Mouse (Mus musculus) stomach, embryonic 14.5 days (tissue): ENCODE data around the gene Bbs4. TPM values are rescaled to one million over a fixed set of nuclear protein-coding genes. Genes with fewer than 3 reads are reported as not detected.

Experiments
- ATAC-seq: fragments of 200-750 bp; cut with Nextera tagmentation; 2 replicates; pipeline ENCODE4 v1.8.0; 2017; ENCODE audit warnings: low read depth, moderate TSS enrichment; ENCODE audit not compliant: insufficient number of reproducible peaks, insufficient read depth, low FRiP score
- H3K27ac ChIP-seq: fragments of 300-500 bp; sonication (generic); 2 replicates; pipeline ENCODE4 v1.5.1; 2014; ENCODE audit warnings: mild to moderate bottlenecking, low read length, moderate library complexity, mixed read lengths
- H3K27me3 ChIP-seq: fragments of 300-500 bp; sonication (generic); 2 replicates; pipeline ENCODE4 v1.6.1; 2014; ENCODE audit warnings: low read length, control low read depth, mixed read lengths; ENCODE audit not compliant: control insufficient read depth, insufficient read depth
- H3K36me3 ChIP-seq: fragments of 300-500 bp; sonication (generic); 2 replicates; pipeline ENCODE4 v1.6.1; 2014; ENCODE audit warnings: mild to moderate bottlenecking, control low read depth, low read length, moderate library complexity, mixed read lengths; ENCODE audit not compliant: control insufficient read depth, insufficient read depth
- H3K4me1 ChIP-seq: fragments of 300-500 bp; sonication (generic); 2 replicates; pipeline ENCODE4 v1.6.1; 2014; ENCODE audit warnings: low read length, control low read depth, mixed read lengths; ENCODE audit not compliant: control insufficient read depth, insufficient read depth
- H3K4me2 ChIP-seq: fragments of 300-500 bp; sonication (generic); replicated peaks from 2 replicates; pipeline ENCODE4 v1.6.1; 2014; ENCODE audit warnings: low read depth, low read length, control low read depth
- H3K4me3 ChIP-seq: fragments of 300-500 bp; sonication (generic); 2 replicates; pipeline ENCODE4 v1.5.1; 2014; ENCODE audit warnings: low read depth, low read length, control low read depth
- H3K9ac ChIP-seq: fragments of 300-500 bp; sonication (generic); replicated peaks from 2 replicates; pipeline ENCODE4 v1.6.1; 2014; ENCODE audit warnings: low read depth, mild to moderate bottlenecking, control low read depth, low read length, moderate library complexity, mixed read lengths
- H3K9me3 ChIP-seq: fragments of 300-500 bp; sonication (generic); 2 replicates; pipeline ENCODE4 v1.6.1; 2016; ENCODE audit warnings: low read depth, low read length, control low read depth; ENCODE audit not compliant: control insufficient read depth
- WGBS: fragments of 180-500 bp; shearing (Covaris S2); extraction: QIAGEN DNeasy Blood & Tissue Kit; methylation state at CpG from one replicate; pipeline ENCODE4 v1.1.7; 2014; 5-methylcytosine and 5-hydroxymethylcytosine counted together
- polyA plus RNA-seq: library from polyadenylated mRNA; unstranded; fragments of >200 nt; fragmentation: Nextera tagmentation; extraction: Ambion mirVana; gene quantifications from 2 replicates; pipeline ENCODE4 v1.2.1, GENCODE M21; 2014

Gene Bbs4
- polyA plus RNA-seq, 1 experiment from 2014 or later, result 15.6 TPM

GRCm38 (mm10) chr9:59352586-59353252 is 589 bp downstream of the Bbs4 start:
- ATAC-seq, result no peak
- H3K9ac ChIP-seq, result peak overlapping the region; percentile 59
- 8% methylated on average over 15 of the region's 15 CpGs for WGBS

GRCm38 (mm10) chr9:59346176-59346575 is 7.1 kb downstream of the Bbs4 start:
- Histone ChIP-seq H3K4me3 (no peak overlapping the region), H3K36me3 (no peaks in the 10 kb centered on the region), H3K27ac (no peak overlapping the region), H3K9me3 (no peaks in the 10 kb centered on the region), H3K27me3 (no peaks in the 10 kb centered on the region), H3K4me2 (no peak overlapping the region), H3K4me1 (no peaks in the 10 kb centered on the region), H3K9ac (no peak overlapping the region)
- no peak for ATAC-seq
- 76% methylated on average over 2 of the region's 2 CpGs for WGBS

More at GRCm38 (mm10) chr9:59352586-59353252, 589 bp downstream of the Bbs4 start:
- H3K27ac ChIP-seq, result peak overlapping the region; percentile 78
- H3K4me3 ChIP-seq, result peak overlapping the region; percentile 54
- H3K9me3 ChIP-seq, result no peaks in the 10 kb centered on the region
- no peaks in the 10 kb centered on the region for H3K36me3 ChIP-seq
- peak overlapping the region; percentile 59 for H3K4me2 ChIP-seq
- no peaks in the 10 kb centered on the region for H3K4me1 ChIP-seq
- H3K27me3 ChIP-seq, result no peaks in the 10 kb centered on the region

- H3K27ac ChIP-seq, result no peak overlapping the region
- H3K4me1 ChIP-seq, result peaks cover 4% of the 10 kb centered on the region; the same call in 1 of the 2 replicates
- WGBS, result 84% methylated on average over 8 of the region's 9 CpGs
- no peak overlapping the region for H3K4me3 ChIP-seq
- no peaks in the 10 kb centered on the region; the same call in 1 of the 2 replicates for H3K36me3 ChIP-seq
- H3K27me3 ChIP-seq, result no peaks in the 10 kb centered on the region
- H3K4me2 ChIP-seq, result no peak overlapping the region
- H3K9ac ChIP-seq, result no peak overlapping the region
- H3K9me3 ChIP-seq, result no peaks in the 10 kb centered on the region
- ATAC-seq, result no peak
Measured at GRCm38 (mm10) chr9:59340002-59340401, 13.3 kb downstream of the Bbs4 start.

GRCm38 (mm10) chr9:59339107-59339506 is 14.2 kb downstream of the Bbs4 start:
- Histone ChIP-seq H3K9ac (no peak overlapping the region), H3K4me3 (no peak overlapping the region), H3K27me3 (no peaks in the 10 kb centered on the region), H3K27ac (no peak overlapping the region), H3K4me1 (peaks cover 4% of the 10 kb centered on the region; the same call in 1 of the 2 replicates), H3K9me3 (no peaks in the 10 kb centered on the region), H3K36me3 (no peaks in the 10 kb centered on the region; the same call in 1 of the 2 replicates), H3K4me2 (no peak overlapping the region)
- 59% methylated on average over 5 of the region's 5 CpGs for WGBS
- ATAC-seq, result no peak

- H3K4me1 ChIP-seq, result peaks cover 4% of the 10 kb centered on the region; the same call in 1 of the 2 replicates
- no peak overlapping the region; the same call in 1 of the 2 replicates for H3K27ac ChIP-seq
- H3K4me2 ChIP-seq, result no peak overlapping the region
- H3K9me3 ChIP-seq, result no peaks in the 10 kb centered on the region
- H3K4me3 ChIP-seq, result no peak overlapping the region
- H3K9ac ChIP-seq, result no peak overlapping the region
- no peaks in the 10 kb centered on the region; the same call in 1 of the 2 replicates for H3K36me3 ChIP-seq
- ATAC-seq, result no peak
- 85% methylated on average over 5 of the region's 5 CpGs for whole genome bisulfite sequencing
- H3K27me3 ChIP-seq, result no peaks in the 10 kb centered on the region
Measured at GRCm38 (mm10) chr9:59338411-59338810, 14.9 kb downstream of the Bbs4 start.

GRCm38 (mm10) chr9:59337889-59338288 is 15.4 kb downstream of the Bbs4 start:
- H3K27me3 ChIP-seq, result no peaks in the 10 kb centered on the region
- ATAC-seq, result no peak
- no peaks in the 10 kb centered on the region; the same call in 1 of the 2 replicates for H3K36me3 ChIP-seq
- no peak overlapping the region for H3K4me2 ChIP-seq
- WGBS, result 93% methylated on average over 5 of the region's 5 CpGs
- H3K9ac ChIP-seq, result no peak overlapping the region
- no peaks in the 10 kb centered on the region for H3K9me3 ChIP-seq
- H3K27ac ChIP-seq, result no peak overlapping the region
- H3K4me1 ChIP-seq, result peaks cover 4% of the 10 kb centered on the region; the same call in 1 of the 2 replicates
- H3K4me3 ChIP-seq, result no peak overlapping the region

GRCm38 (mm10) chr9:59336539-59336938 is 16.8 kb downstream of the Bbs4 start:
- Histone ChIP-seq H3K4me1 (peaks cover 4% of the 10 kb centered on the region; the same call in 1 of the 2 replicates), H3K27me3 (no peaks in the 10 kb centered on the region), H3K9ac (no peak overlapping the region), H3K4me3 (no peak overlapping the region), H3K4me2 (no peak overlapping the region), H3K27ac (no peak overlapping the region), H3K36me3 (no peaks in the 10 kb centered on the region; the same call in 1 of the 2 replicates), H3K9me3 (no peaks in the 10 kb centered on the region)
- WGBS, result 91% methylated on average over 3 of the region's 3 CpGs
- ATAC-seq, result no peak

GRCm38 (mm10) chr9:59330055-59330454 is 23.3 kb downstream of the Bbs4 start:
- Histone ChIP-seq H3K4me2 (no peak overlapping the region), H3K27ac (no peak overlapping the region), H3K27me3 (no peaks in the 10 kb centered on the region), H3K4me3 (no peak overlapping the region), H3K4me1 (no peaks in the 10 kb centered on the region), H3K9ac (no peak overlapping the region), H3K9me3 (no peaks in the 10 kb centered on the region), H3K36me3 (no peaks in the 10 kb centered on the region; the same call in 1 of the 2 replicates)
- WGBS, result 90% methylated on average over 5 of the region's 5 CpGs
- ATAC-seq, result no peak
